Mouse (Mus musculus) testis, adult 2 months (tissue): ENCODE results near the gene Tmem184b. TPM values are rescaled to one million over a fixed set of nuclear protein-coding genes. Genes with fewer than 3 reads are reported as not detected.
A peak's percentile ranks its signal among the peaks of the same experiment; 100 is the strongest.

Experiments used
- H3K27ac ChIP-seq: fragments of 200-500 bp; 2 replicates; pipeline ENCODE4 v1.5.1; 2012; ENCODE audit warnings: low read depth, low read length; ENCODE audit not compliant: control insufficient read depth, insufficient read depth
- H3K27me3 ChIP-seq: fragments of 200-500 bp; 2 replicates; pipeline ENCODE4 v1.6.1; 2012; ENCODE audit warnings: mild to moderate bottlenecking, low read length, moderate library complexity; ENCODE audit not compliant: control insufficient read depth, insufficient read depth
- H3K36me3 ChIP-seq: fragments of 200-500 bp; 2 replicates; pipeline ENCODE4 v1.6.1; 2012; ENCODE audit warnings: mild to moderate bottlenecking, low read length; ENCODE audit not compliant: control insufficient read depth, insufficient read depth
- H3K4me1 ChIP-seq: fragments of 200-500 bp; 2 replicates; pipeline ENCODE4 v1.6.1; 2012; ENCODE audit warnings: low read length; ENCODE audit not compliant: control insufficient read depth, insufficient read depth
- H3K4me3 ChIP-seq: fragments of 200-500 bp; 2 replicates; pipeline ENCODE4 v1.5.1; 2012; ENCODE audit warnings: low read depth, mild to moderate bottlenecking, low read length, moderate library complexity, mixed read lengths; ENCODE audit not compliant: control insufficient read depth
- CTCF ChIP-seq: fragments of 200-500 bp; IDR thresholded peaks from 2 replicates; pipeline ENCODE4 v1.5.1; 2012; ENCODE audit warnings: low read depth, mild to moderate bottlenecking, inconsistent platforms, low read length, moderate library complexity; ENCODE audit not compliant: control insufficient read depth, insufficient read depth, insufficient replicate concordance
- POLR2A ChIP-seq: fragments of 200-500 bp; IDR thresholded peaks from 2 replicates; pipeline ENCODE4 v1.6.1; 2012; ENCODE audit warnings: low read depth, mild to moderate bottlenecking, inconsistent platforms, low read length, moderate library complexity; ENCODE audit not compliant: control insufficient read depth
- polyA plus RNA-seq: library from polyadenylated mRNA; depleted of rRNA; stranded (reverse); fragments of >200 nt; gene quantifications from 2 replicates; pipeline ENCODE4 v1.2.3, GENCODE M21; 2012

Tmem184b gene
- polyA plus RNA-seq, 1 experiment = 11.8 TPM

GRCm38 (mm10) chr15:79399231-79400052, 3.9 kb downstream of the Tmem184b start:
- Histone ChIP-seq H3K27me3 (no peaks in the 10 kb centered on the region), H3K4me1 (peaks cover 14% of the 10 kb centered on the region), H3K36me3 (no peaks in the 10 kb centered on the region), H3K27ac (no peak overlapping the region), H3K4me3 (no peak overlapping the region)
- TF ChIP-seq CTCF (no peak), POLR2A (no peak)

- Histone ChIP-seq H3K27ac (no peak overlapping the region), H3K4me1 (peaks cover 3% of the 10 kb centered on the region; the same call in 1 of the 2 replicates), H3K36me3 (no peaks in the 10 kb centered on the region), H3K27me3 (no peaks in the 10 kb centered on the region), H3K4me3 (no peak overlapping the region)
- no peak for TF ChIP-seq POLR2A
- peak; percentile 42; the same call in 1 of the 2 replicates for TF ChIP-seq CTCF
These were observed 6.6 kb downstream of the Tmem184b start for GRCm38 (mm10) chr15:79396736-79397135.

- H3K36me3 ChIP-seq = no peaks in the 10 kb centered on the region
- H3K4me3 ChIP-seq = no peak overlapping the region
- peaks cover 1% of the 10 kb centered on the region; the same call in 1 of the 2 replicates for H3K4me1 ChIP-seq
- no peak for TF ChIP-seq POLR2A
- TF ChIP-seq CTCF = no peak
- H3K27me3 ChIP-seq = no peaks in the 10 kb centered on the region
- H3K27ac ChIP-seq = no peak overlapping the region
These were observed 8.1 kb downstream of the Tmem184b start for GRCm38 (mm10) chr15:79395281-79395680.

- H3K36me3 ChIP-seq = no peaks in the 10 kb centered on the region
- no peaks in the 10 kb centered on the region for H3K27me3 ChIP-seq
- no peak for TF ChIP-seq CTCF
- no peak overlapping the region for H3K27ac ChIP-seq
- no peak overlapping the region for H3K4me3 ChIP-seq
- no peaks in the 10 kb centered on the region for H3K4me1 ChIP-seq
These were observed 8.5 kb downstream of the Tmem184b start for GRCm38 (mm10) chr15:79394842-79395241.

GRCm38 (mm10) chr15:79393101-79393500, 10.3 kb downstream of the Tmem184b start:
- H3K27me3 ChIP-seq = no peaks in the 10 kb centered on the region
- H3K36me3 ChIP-seq = no peaks in the 10 kb centered on the region
- H3K4me3 ChIP-seq = no peak overlapping the region
- TF ChIP-seq CTCF = no peak
- TF ChIP-seq POLR2A = no peak
- H3K27ac ChIP-seq = no peak overlapping the region
- no peaks in the 10 kb centered on the region for H3K4me1 ChIP-seq

GRCm38 (mm10) chr15:79392527-79392926, 10.8 kb downstream of the Tmem184b start:
- Histone ChIP-seq H3K27me3 (no peaks in the 10 kb centered on the region), H3K4me1 (no peaks in the 10 kb centered on the region), H3K27ac (no peak overlapping the region), H3K4me3 (no peak overlapping the region), H3K36me3 (no peaks in the 10 kb centered on the region)
- no peak for TF ChIP-seq POLR2A
- no peak for TF ChIP-seq CTCF

GRCm38 (mm10) chr15:79391447-79392093, 11.8 kb downstream of the Tmem184b start:
- Histone ChIP-seq H3K4me1 (no peaks in the 10 kb centered on the region), H3K27me3 (no peaks in the 10 kb centered on the region), H3K36me3 (no peaks in the 10 kb centered on the region), H3K4me3 (no peak overlapping the region), H3K27ac (no peak overlapping the region)
- TF ChIP-seq POLR2A = no peak
- no peak for TF ChIP-seq CTCF

- TF ChIP-seq CTCF (no peak), POLR2A (no peak)
- Histone ChIP-seq H3K36me3 (no peaks in the 10 kb centered on the region), H3K27me3 (no peaks in the 10 kb centered on the region), H3K4me3 (no peak overlapping the region), H3K27ac (no peak overlapping the region), H3K4me1 (no peaks in the 10 kb centered on the region)
These were observed 12.9 kb downstream of the Tmem184b start for GRCm38 (mm10) chr15:79390434-79390833.
